8 mouse cellular contexts compared by ENCODE assay signal in genomic region chr13:72400677-72401076, GRCm38 (mm10).
DNase-seq lines count a peak whose midpoint lies in the region; ATAC-seq and TF ChIP-seq lines count a peak whose summit lies in the region.

No protein-coding gene starts in this region.

- 50% methylated on average over 10 of the region's 10 CpGs for WGBS in neural tube, embryonic 15.5 days
- 18% methylated on average over 10 of the region's 10 CpGs for WGBS in stomach, embryonic 16.5 days
- WGBS in intestine, embryonic 16.5 days: 21% methylated on average over 10 of the region's 10 CpGs

- H3K4me2 ChIP-seq in neural tube, embryonic 15.5 days: no peak overlapping the region
- H3K4me2 ChIP-seq in stomach, embryonic 16.5 days (ENCODE audit: low read depth, low read length): peak overlapping the region; percentile 24; the same call in 1 of the 2 replicates
- no peak overlapping the region for H3K4me2 ChIP-seq in intestine, embryonic 16.5 days (ENCODE audit: low read depth, low read length)

- H3K9ac ChIP-seq in neural tube, embryonic 15.5 days (replicated peaks): no peak overlapping the region
- no peak overlapping the region for H3K9ac ChIP-seq in stomach, embryonic 16.5 days (ENCODE audit: low read length)
- no peak overlapping the region for H3K9ac ChIP-seq in intestine, embryonic 16.5 days (ENCODE audit: low read depth, low read length)

- intact Hi-C loops in left cerebral cortex, adult 2 months (cut with DNase I): loop anchor here (5.0 kb wide), 1 partner anchor 203 kb away; no protein-coding TSS in a partner anchor

- H3K4me3 ChIP-seq in neural tube, embryonic 15.5 days (replicated peaks): no peak overlapping the region
- H3K4me3 ChIP-seq in left cerebral cortex, adult 2 months: no peak overlapping the region
- H3K4me3 ChIP-seq in stomach, embryonic 16.5 days (replicated peaks; ENCODE audit: low read length): no peak overlapping the region
- no peak overlapping the region for H3K4me3 ChIP-seq in intestine, embryonic 16.5 days (ENCODE audit: low read length)

- no peaks in the 10 kb centered on the region for H3K9me3 ChIP-seq in neural tube, embryonic 15.5 days (replicated peaks)
- H3K9me3 ChIP-seq in stomach, embryonic 16.5 days (replicated peaks; ENCODE audit: control insufficient read depth, low read length): no peaks in the 10 kb centered on the region
- no peaks in the 10 kb centered on the region for H3K9me3 ChIP-seq in intestine, embryonic 16.5 days (ENCODE audit: control insufficient read depth, low read length)

- no peaks in the 10 kb centered on the region; the same call in 1 of the 2 replicates for H3K27me3 ChIP-seq in neural tube, embryonic 15.5 days (replicated peaks)
- H3K27me3 ChIP-seq in stomach, embryonic 16.5 days (ENCODE audit: control insufficient read depth, insufficient read depth, low read length): no peaks in the 10 kb centered on the region
- no peaks in the 10 kb centered on the region for H3K27me3 ChIP-seq in intestine, embryonic 16.5 days (replicated peaks; ENCODE audit: control insufficient read depth, insufficient read depth, low read length)

- no peak overlapping the region for H3K27ac ChIP-seq in neural tube, embryonic 15.5 days (replicated peaks)
- H3K27ac ChIP-seq in left cerebral cortex, adult 2 months: no peak overlapping the region
- H3K27ac ChIP-seq in stomach, embryonic 16.5 days (ENCODE audit: low read length): no peak overlapping the region
- H3K27ac ChIP-seq in intestine, embryonic 16.5 days (ENCODE audit: low read length): no peak overlapping the region

- DNase-seq in neural tube, embryonic 10.5 days (ENCODE audit: extremely low spot score, low spot score): peak; percentile 65
- DNase-seq in forelimb bud, embryonic 11.5 days (ENCODE audit: low read depth, low spot score): peak; percentile 91
- DNase-seq in left cerebral cortex, adult 2 months (ENCODE audit: extremely low spot score in 1 of 2, low spot score in 2 of 2): peak; percentile 39 to 64
- no peak for DNase-seq in urinary bladder, postnatal 4 days (ENCODE audit: low spot score in 2 of 2)
- DNase-seq in ovary, postnatal 36 days (ENCODE audit: low spot score): no peak

- no peaks in the 10 kb centered on the region for H3K4me1 ChIP-seq in neural tube, embryonic 15.5 days
- H3K4me1 ChIP-seq in stomach, embryonic 16.5 days (ENCODE audit: control insufficient read depth, insufficient read depth, low read length): peaks cover 4% of the 10 kb centered on the region
- no peaks in the 10 kb centered on the region for H3K4me1 ChIP-seq in intestine, embryonic 16.5 days (ENCODE audit: control insufficient read depth, insufficient read depth, low read length)

- ATAC-seq in neural tube, embryonic 15.5 days (ENCODE audit: low FRiP score): no peak
- no peak for ATAC-seq in stomach, embryonic 16.5 days (ENCODE audit: insufficient read depth, low FRiP score)
- ATAC-seq in intestine, embryonic 16.5 days: no peak

- H3K36me3 ChIP-seq in neural tube, embryonic 15.5 days: no peaks in the 10 kb centered on the region
- no peaks in the 10 kb centered on the region for H3K36me3 ChIP-seq in stomach, embryonic 16.5 days (ENCODE audit: control insufficient read depth, insufficient read depth, low read length)
- H3K36me3 ChIP-seq in intestine, embryonic 16.5 days (ENCODE audit: control insufficient read depth, insufficient read depth, low read length): no peaks in the 10 kb centered on the region

- no peak for TF ChIP-seq CTCF in left cerebral cortex, adult 2 months (IDR thresholded peaks at IDR 0.05)

Comparison
In these comparisons a context has a peak if more than half of its experiments do, and no peak if none do; other contexts are left out.
1. DNase-seq: peak in neural tube, embryonic 10.5 days (single experiment), forelimb bud, embryonic 11.5 days (single experiment) and left cerebral cortex, adult 2 months (2 of 2); none in urinary bladder, postnatal 4 days (0 of 2) and ovary, postnatal 36 days (single experiment).